ENCODE assay signal across 26 mouse cellular contexts in genomic region chr13:29123477-29123876, GRCm38 (mm10).
DNase-seq lines count a peak whose midpoint lies in the region; ATAC-seq and TF ChIP-seq lines count a peak whose summit lies in the region.
"Had no signal": no experiment of that assay in that cellular context is flagged by ENCODE, and none has a peak within 500 bp of the region (broad histone marks: within the 10 kb centered on the region; RNA-seq: fewer than 3 reads in every experiment).

No protein-coding gene starts in this region.

- 58% methylated on average over 7 of the region's 7 CpGs for WGBS in hindbrain, embryonic 13.5 days
- WGBS in hindbrain, embryonic 11.5 days = 86% methylated on average over 7 of the region's 7 CpGs
- WGBS in hindbrain, embryonic 14.5 days = 53% methylated on average over 7 of the region's 7 CpGs
- WGBS in midbrain, postnatal 0 days = 60% methylated on average over 7 of the region's 7 CpGs
- 84% methylated on average over 7 of the region's 7 CpGs for WGBS in kidney, embryonic 15.5 days

- H3K36me3 ChIP-seq in hindbrain, embryonic 13.5 days = no peaks in the 10 kb centered on the region
- H3K36me3 ChIP-seq in hindbrain, embryonic 11.5 days (ENCODE audit: control insufficient read depth, insufficient read depth, low read length) = no peaks in the 10 kb centered on the region
- H3K36me3 ChIP-seq in hindbrain, embryonic 14.5 days (replicated peaks; ENCODE audit: control insufficient read depth, insufficient read depth) = no peaks in the 10 kb centered on the region
- no peaks in the 10 kb centered on the region for H3K36me3 ChIP-seq in midbrain, postnatal 0 days (ENCODE audit: insufficient read depth, low read length)
- H3K36me3 ChIP-seq in kidney, embryonic 15.5 days = no peaks in the 10 kb centered on the region
- H3K36me3 ChIP-seq: forebrain, embryonic 15.5 days; heart, embryonic 13.5 days; intestine, embryonic 15.5 days; limb, embryonic 10.5 days; limb, embryonic 15.5 days; liver, embryonic 13.5 days had no signal

- DNase-seq in hindbrain, embryonic 11.5 days (ENCODE audit: low spot score) = no peak
- DNase-seq in brain, embryonic 14.5 days (ENCODE audit: low read depth) = peak; percentile 62
- DNase-seq in hindbrain, embryonic 14.5 days (ENCODE audit: low spot score) = no peak
- DNase-seq in midbrain, postnatal 0 days (ENCODE audit: low spot score) = peak; percentile 38
- no peak for DNase-seq in thymus, postnatal 25 days
- DNase-seq: adrenal gland, postnatal 25 days; B cell, adult 2 months; cerebellum, adult 2 months; cerebellum, postnatal 14 days; heart, postnatal 10 days; kidney, adult 8-10 months; kidney, postnatal 10 days; liver, embryonic 13.5 days; lung, adult 18-20 months; lung, postnatal 4 days; thymus, postnatal 14 days had no signal

- H3K27me3 ChIP-seq in hindbrain, embryonic 13.5 days = no peaks in the 10 kb centered on the region
- no peaks in the 10 kb centered on the region for H3K27me3 ChIP-seq in hindbrain, embryonic 11.5 days (ENCODE audit: control insufficient read depth, insufficient read depth, low read length)
- H3K27me3 ChIP-seq in hindbrain, embryonic 14.5 days (ENCODE audit: control insufficient read depth, insufficient read depth, low read length) = no peaks in the 10 kb centered on the region
- no peaks in the 10 kb centered on the region for H3K27me3 ChIP-seq in midbrain, postnatal 0 days (ENCODE audit: insufficient read depth, low read length)
- H3K27me3 ChIP-seq in kidney, embryonic 15.5 days = no peaks in the 10 kb centered on the region
- H3K27me3 ChIP-seq: forebrain, embryonic 15.5 days; heart, embryonic 13.5 days; intestine, embryonic 15.5 days; limb, embryonic 15.5 days; liver, embryonic 13.5 days; megakaryocyte, embryonic 14.5 days had no signal

- H3K9me3 ChIP-seq in hindbrain, embryonic 13.5 days = no peaks in the 10 kb centered on the region
- H3K9me3 ChIP-seq in hindbrain, embryonic 11.5 days (ENCODE audit: control insufficient read depth, low read length) = no peaks in the 10 kb centered on the region
- no peaks in the 10 kb centered on the region for H3K9me3 ChIP-seq in hindbrain, embryonic 14.5 days (ENCODE audit: control insufficient read depth, low read length)
- no peaks in the 10 kb centered on the region for H3K9me3 ChIP-seq in midbrain, postnatal 0 days (ENCODE audit: low read length)
- no peaks in the 10 kb centered on the region for H3K9me3 ChIP-seq in kidney, embryonic 15.5 days (replicated peaks)
- H3K9me3 ChIP-seq: forebrain, embryonic 15.5 days; heart, embryonic 13.5 days; intestine, embryonic 15.5 days; limb, embryonic 10.5 days; limb, embryonic 15.5 days; liver, embryonic 13.5 days had no signal

- peak overlapping the region; percentile 76 for H3K27ac ChIP-seq in hindbrain, embryonic 13.5 days
- no peak overlapping the region for H3K27ac ChIP-seq in hindbrain, embryonic 11.5 days (ENCODE audit: low read depth, low read length)
- H3K27ac ChIP-seq in hindbrain, embryonic 14.5 days = peak overlapping the region; percentile 71
- no peak overlapping the region for H3K27ac ChIP-seq in midbrain, postnatal 0 days (ENCODE audit: low read depth, low read length)
- H3K27ac ChIP-seq in kidney, embryonic 15.5 days = no peak overlapping the region
- H3K27ac ChIP-seq: forebrain, embryonic 15.5 days; heart, embryonic 13.5 days; intestine, embryonic 15.5 days; limb, embryonic 10.5 days; limb, embryonic 15.5 days; liver, embryonic 13.5 days had no signal

- peaks cover 9% of the 10 kb centered on the region for H3K4me1 ChIP-seq in hindbrain, embryonic 13.5 days (replicated peaks)
- no peaks in the 10 kb centered on the region for H3K4me1 ChIP-seq in hindbrain, embryonic 11.5 days (replicated peaks; ENCODE audit: control insufficient read depth, insufficient read depth, low read length)
- H3K4me1 ChIP-seq in hindbrain, embryonic 14.5 days (replicated peaks; ENCODE audit: control insufficient read depth, insufficient read depth, low read length) = peaks cover 6% of the 10 kb centered on the region
- no peaks in the 10 kb centered on the region for H3K4me1 ChIP-seq in midbrain, postnatal 0 days (ENCODE audit: insufficient read depth, low read length)
- no peaks in the 10 kb centered on the region for H3K4me1 ChIP-seq in kidney, embryonic 15.5 days
- H3K4me1 ChIP-seq: forebrain, embryonic 15.5 days; intestine, embryonic 15.5 days; limb, embryonic 10.5 days; limb, embryonic 15.5 days; liver, embryonic 13.5 days; megakaryocyte, embryonic 14.5 days had no signal

- no peak for TF ChIP-seq POLR2A in brain, embryonic 14.5 days (IDR thresholded peaks at IDR 0.05; ENCODE audit: borderline replicate concordance, extremely low read depth, insufficient read depth, insufficient read length, poor library complexity, severe bottlenecking)

- peak; percentile 52 for ATAC-seq in hindbrain, embryonic 13.5 days (ENCODE audit: low FRiP score)
- ATAC-seq in hindbrain, embryonic 11.5 days (ENCODE audit: low FRiP score) = no peak
- ATAC-seq in hindbrain, embryonic 14.5 days (ENCODE audit: low FRiP score) = peak; percentile 62; the same call in 1 of the 2 replicates
- no peak for ATAC-seq in midbrain, postnatal 0 days (ENCODE audit: low FRiP score)
- ATAC-seq in kidney, embryonic 15.5 days (replicated peaks; ENCODE audit: low FRiP score) = no peak
- ATAC-seq: forebrain, embryonic 15.5 days; intestine, embryonic 15.5 days; lung, postnatal 0 days had no signal

- TF ChIP-seq CTCF in brain, embryonic 14.5 days (IDR thresholded peaks at IDR 0.05; ENCODE audit: borderline replicate concordance, extremely low read depth, insufficient read depth, insufficient read length) = no peak
- no peak for TF ChIP-seq CTCF in midbrain, postnatal 0 days (IDR thresholded peaks at IDR 0.05)

- H3K4me2 ChIP-seq in hindbrain, embryonic 13.5 days = no peak overlapping the region
- H3K4me2 ChIP-seq in hindbrain, embryonic 11.5 days (replicated peaks; ENCODE audit: low read depth, low read length) = no peak overlapping the region
- no peak overlapping the region for H3K4me2 ChIP-seq in hindbrain, embryonic 14.5 days (replicated peaks)
- H3K4me2 ChIP-seq in midbrain, postnatal 0 days (ENCODE audit: low read depth, low read length, poor library complexity, severe bottlenecking) = no peak overlapping the region
- no peak overlapping the region for H3K4me2 ChIP-seq in kidney, embryonic 15.5 days
- H3K4me2 ChIP-seq: forebrain, embryonic 15.5 days; heart, embryonic 13.5 days; intestine, embryonic 15.5 days; limb, embryonic 15.5 days; liver, embryonic 13.5 days had no signal

- H3K9ac ChIP-seq in hindbrain, embryonic 13.5 days = no peak overlapping the region
- H3K9ac ChIP-seq in hindbrain, embryonic 11.5 days (ENCODE audit: low read depth, low read length) = no peak overlapping the region
- H3K9ac ChIP-seq in hindbrain, embryonic 14.5 days = no peak overlapping the region
- H3K9ac ChIP-seq in midbrain, postnatal 0 days (replicated peaks; ENCODE audit: low read length, poor library complexity, severe bottlenecking) = no peak overlapping the region
- H3K9ac ChIP-seq in kidney, embryonic 15.5 days = no peak overlapping the region
- H3K9ac ChIP-seq: forebrain, embryonic 15.5 days; heart, embryonic 13.5 days; intestine, embryonic 15.5 days; limb, embryonic 15.5 days; liver, embryonic 13.5 days had no signal

- H3K4me3 ChIP-seq in hindbrain, embryonic 13.5 days = no peak overlapping the region
- no peak overlapping the region for H3K4me3 ChIP-seq in hindbrain, embryonic 11.5 days (ENCODE audit: low read depth, low read length)
- H3K4me3 ChIP-seq in hindbrain, embryonic 14.5 days (replicated peaks; ENCODE audit: low read length) = no peak overlapping the region
- H3K4me3 ChIP-seq in midbrain, postnatal 0 days (ENCODE audit: low read depth, low read length) = no peak overlapping the region
- H3K4me3 ChIP-seq in kidney, embryonic 15.5 days (replicated peaks) = no peak overlapping the region
- H3K4me3 ChIP-seq: erythroblast, embryonic 14.5 days; forebrain, embryonic 15.5 days; heart, embryonic 13.5 days; intestine, embryonic 15.5 days; limb, embryonic 10.5 days; limb, embryonic 15.5 days; liver, embryonic 13.5 days; megakaryocyte, embryonic 14.5 days had no signal

Comparison
In these comparisons a context has a peak if more than half of its experiments do, and no peak if none do; other contexts are left out.
1. ATAC-seq: peak in hindbrain, embryonic 13.5 days (single experiment) and hindbrain, embryonic 14.5 days (single experiment); none in hindbrain, embryonic 11.5 days (single experiment), midbrain, postnatal 0 days (single experiment) and kidney, embryonic 15.5 days (single experiment).
2. H3K27ac ChIP-seq: peak in hindbrain, embryonic 13.5 days (single experiment) and hindbrain, embryonic 14.5 days (single experiment); none in hindbrain, embryonic 11.5 days (single experiment), midbrain, postnatal 0 days (single experiment) and kidney, embryonic 15.5 days (single experiment).
3. DNase-seq: peak in brain, embryonic 14.5 days (single experiment) and midbrain, postnatal 0 days (single experiment); none in hindbrain, embryonic 11.5 days (single experiment), hindbrain, embryonic 14.5 days (single experiment) and thymus, postnatal 25 days (single experiment).